ENCODE assay signal across 10 mouse cellular contexts in the genomic region with DNA sequence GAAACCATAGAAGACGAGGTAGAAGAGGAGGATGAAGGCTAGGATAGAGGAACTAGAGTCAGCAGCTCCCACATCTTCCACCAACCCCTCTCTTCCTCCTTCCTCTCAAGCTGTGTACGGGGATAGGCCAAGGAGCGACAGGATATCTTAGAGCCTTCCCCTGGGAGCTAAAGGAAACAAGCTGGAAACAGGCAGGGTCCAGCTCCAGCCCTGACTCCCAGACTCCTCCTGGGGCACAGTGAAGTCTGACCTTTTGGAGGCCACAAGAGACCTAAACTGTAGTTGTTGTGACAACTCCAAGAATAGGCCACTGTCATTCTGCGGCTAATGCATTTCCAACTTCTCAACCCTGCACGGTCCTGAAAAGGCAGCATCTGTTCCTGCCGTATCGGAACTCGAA. TPM values are rescaled to one million over a fixed set of nuclear protein-coding genes. Genes with fewer than 3 reads are reported as not detected.
A peak's percentile ranks its signal among the peaks of the same experiment; 100 is the strongest.
DNase-seq lines count a peak whose midpoint lies in the region; ATAC-seq lines count a peak whose summit lies in the region.
"Had no signal": no experiment of that assay in that cellular context is flagged by ENCODE, and none has a peak within 500 bp of the region (broad histone marks: within the 10 kb centered on the region; RNA-seq: fewer than 3 reads in every experiment).

No protein-coding gene starts in this region.

- peaks cover 17% of the 10 kb centered on the region for H3K36me3 ChIP-seq in neural tube, embryonic 13.5 days

- DNase-seq in gastrocnemius, adult 18-20 months (ENCODE audit: low spot score): peak; percentile 25
- no peak for DNase-seq in gastrocnemius, postnatal 4 days (ENCODE audit: low spot score in 2 of 2)
- DNase-seq in neural tube, embryonic 10.5 days (ENCODE audit: extremely low spot score, low spot score): no peak
- peak; percentile 44 for DNase-seq in kidney, postnatal 14 days
- DNase-seq in right cerebral cortex, postnatal 14 days: no peak
- no peak for DNase-seq in thymus, postnatal 25 days

- peak overlapping the region; percentile 71; the same call in 1 of the 2 replicates for H3K4me3 ChIP-seq in neural tube, embryonic 13.5 days

- 75% methylated on average over 8 of the region's 8 CpGs for WGBS in neural tube, embryonic 13.5 days

- no peak overlapping the region for H3K27ac ChIP-seq in neural tube, embryonic 13.5 days (replicated peaks)

- H3K27me3 ChIP-seq in neural tube, embryonic 13.5 days: peaks cover 5% of the 10 kb centered on the region; the same call in 1 of the 2 replicates

- H3K9me3 ChIP-seq in neural tube, embryonic 13.5 days: no peaks in the 10 kb centered on the region

- no peak overlapping the region for H3K9ac ChIP-seq in neural tube, embryonic 13.5 days

- no peak for ATAC-seq in neural tube, embryonic 13.5 days (ENCODE audit: low read depth)
- ATAC-seq in megakaryocyte progenitor cell, adult 5-6 weeks (replicated peaks; ENCODE audit: poor library complexity): no peak

- H3K4me2 ChIP-seq in neural tube, embryonic 13.5 days: peak overlapping the region; percentile 99

- H3K4me1 ChIP-seq in neural tube, embryonic 13.5 days (replicated peaks): peaks cover 44% of the 10 kb centered on the region

RNA-seq across cellular contexts. Expression of a gene that starts 2.2 kb away (rescaled TPM):
- 100 to 1,000 TPM; 347 to 393 TPM for total RNA-seq in gastrocnemius, adult 18-20 months (2021)
- total RNA-seq in gastrocnemius, postnatal 4 days (2021): 100 to 1,000 TPM; 227 to 249 TPM
- polyA plus RNA-seq in neural tube, embryonic 13.5 days (2015; fragmentation: Nextera tagmentation; extraction: Ambion mirVana): 29.5 and 30.4 TPM in 2 replicates
- total RNA-seq in megakaryocyte progenitor cell, adult 5-6 weeks (2015): 19.6 and 44.5 TPM in 2 replicates
- 2.0 and 4.0 TPM in 2 replicates for total RNA-seq in megakaryocyte progenitor cell, adult 5-6 weeks (2017)

RNA-seq across cellular contexts. Expression of a gene that starts 14.2 kb away (rescaled TPM):
- not detected for total RNA-seq in gastrocnemius, adult 18-20 months (2021)
- not detected for total RNA-seq in gastrocnemius, postnatal 4 days (2021)
- polyA plus RNA-seq in neural tube, embryonic 13.5 days (2015; fragmentation: Nextera tagmentation; extraction: Ambion mirVana): not detected in 2 replicates
- total RNA-seq in megakaryocyte progenitor cell, adult 5-6 weeks (2015): not detected in 2 replicates
- total RNA-seq in megakaryocyte progenitor cell, adult 5-6 weeks (2017): not detected in 2 replicates
- total RNA-seq: layer of hippocampus, postnatal 10 days had no signal
- polyA plus RNA-seq: stomach, embryonic 14.5 days had no signal

RNA-seq across cellular contexts. Expression of a gene that starts 18.3 kb away (rescaled TPM):
- total RNA-seq in gastrocnemius, adult 18-20 months (2021): 1 to 10 TPM; 2.5 to 2.6 TPM
- total RNA-seq in gastrocnemius, postnatal 4 days (2021): 1 to 10 TPM; 7.8 to 8.8 TPM
- 22.6 and 27.5 TPM in 2 replicates for polyA plus RNA-seq in neural tube, embryonic 13.5 days (2015; fragmentation: Nextera tagmentation; extraction: Ambion mirVana)
- total RNA-seq in megakaryocyte progenitor cell, adult 5-6 weeks (2015): not detected in 2 replicates
- 0.37 and 1.5 TPM in 2 replicates for total RNA-seq in megakaryocyte progenitor cell, adult 5-6 weeks (2017)

RNA-seq across cellular contexts. Expression of a gene that starts 23.4 kb away (rescaled TPM):
- 10 to 100 TPM; 12.9 to 15.3 TPM for total RNA-seq in gastrocnemius, adult 18-20 months (2021)
- total RNA-seq in gastrocnemius, postnatal 4 days (2021): 10 to 100 TPM; 51.1 to 51.9 TPM
- 76.0 and 77.6 TPM in 2 replicates for polyA plus RNA-seq in neural tube, embryonic 13.5 days (2015; fragmentation: Nextera tagmentation; extraction: Ambion mirVana)
- 124 and 173 TPM in 2 replicates for total RNA-seq in megakaryocyte progenitor cell, adult 5-6 weeks (2015)
- total RNA-seq in megakaryocyte progenitor cell, adult 5-6 weeks (2017): 65.1 and 65.6 TPM in 2 replicates

RNA-seq across cellular contexts. Expression of a gene that starts 23.5 kb away (rescaled TPM):
- 1 to 10 TPM; 3.2 to 3.3 TPM for total RNA-seq in gastrocnemius, adult 18-20 months (2021)
- total RNA-seq in gastrocnemius, postnatal 4 days (2021): 1 to 10 TPM; 6.8 to 7.9 TPM
- 18.1 and 19.7 TPM in 2 replicates for polyA plus RNA-seq in neural tube, embryonic 13.5 days (2015; fragmentation: Nextera tagmentation; extraction: Ambion mirVana)
- 16.2 and 18.3 TPM in 2 replicates for total RNA-seq in megakaryocyte progenitor cell, adult 5-6 weeks (2015)
- 6.2 and 6.9 TPM in 2 replicates for total RNA-seq in megakaryocyte progenitor cell, adult 5-6 weeks (2017)

Comparison
In these comparisons a context has a peak if more than half of its experiments do, and no peak if none do; other contexts are left out.
1. DNase-seq: peak in gastrocnemius, adult 18-20 months (single experiment) and kidney, postnatal 14 days (single experiment); none in gastrocnemius, postnatal 4 days (0 of 2), neural tube, embryonic 10.5 days (single experiment), right cerebral cortex, postnatal 14 days (single experiment) and thymus, postnatal 25 days (single experiment).
2. RNA of a gene that starts 2.2 kb away (total RNA-seq): 347 to 393 TPM in gastrocnemius, adult 18-20 months and 227 to 249 TPM in gastrocnemius, postnatal 4 days; 2.0 to 44.5 TPM in megakaryocyte progenitor cell, adult 5-6 weeks; every median in the first group is over 4 times any median in the second.